Mouse (Mus musculus) forebrain, embryonic 14.5 days (tissue): ENCODE results near the gene Asna1. TPM values are rescaled to one million over a fixed set of nuclear protein-coding genes. Genes with fewer than 3 reads are reported as not detected.

Source experiments
- ATAC-seq: fragments of 200-750 bp; cut with Nextera tagmentation; 2 replicates; pipeline ENCODE4 v1.8.0; 2017; ENCODE audit warnings: mild to moderate bottlenecking, moderate library complexity
- DNase-seq: peaks from one replicate; pipeline ENCODE4 v3.0.0-alpha.2; 2015; ENCODE audit warnings: low spot score
- H3K27ac ChIP-seq: fragments of 300-500 bp; sonication (generic); 2 replicates; pipeline ENCODE4 v1.5.1; 2014; ENCODE audit warnings: low read depth, mild to moderate bottlenecking, control low read depth, low read length, moderate library complexity
- H3K27me3 ChIP-seq: fragments of 300-500 bp; sonication (generic); replicated peaks from 2 replicates; pipeline ENCODE4 v1.6.1; 2014; ENCODE audit warnings: low read length, control low read depth, mixed read lengths; ENCODE audit not compliant: control insufficient read depth, insufficient read depth
- H3K36me3 ChIP-seq: fragments of 300-500 bp; sonication (generic); 2 replicates; pipeline ENCODE4 v1.6.1; 2014; ENCODE audit warnings: low read length, control low read depth; ENCODE audit not compliant: control insufficient read depth, insufficient read depth
- H3K4me1 ChIP-seq: fragments of 300-500 bp; sonication (generic); 2 replicates; pipeline ENCODE4 v1.6.1; 2014; ENCODE audit warnings: antibody characterized with exemption, low read length, control low read depth; ENCODE audit not compliant: control insufficient read depth, insufficient read depth
- H3K4me2 ChIP-seq: fragments of 300-500 bp; sonication (generic); 2 replicates; pipeline ENCODE4 v1.6.1; 2014; ENCODE audit warnings: mild to moderate bottlenecking, control low read depth, low read length
- H3K4me3 ChIP-seq: fragments of 300-500 bp; sonication (generic); 2 replicates; pipeline ENCODE4 v1.5.1; 2014; ENCODE audit warnings: low read depth, low read length, control low read depth
- H3K9ac ChIP-seq: fragments of 300-500 bp; sonication (generic); 2 replicates; pipeline ENCODE4 v1.6.1; 2014; ENCODE audit warnings: mild to moderate bottlenecking, low read length, control low read depth, moderate library complexity
- H3K9me3 ChIP-seq: fragments of 300-500 bp; sonication (generic); replicated peaks from 2 replicates; pipeline ENCODE4 v1.6.1; 2016; ENCODE audit warnings: low read length, control low read depth, mixed read lengths; ENCODE audit not compliant: control insufficient read depth
- WGBS: fragments of 180-500 bp; shearing (Covaris S2); extraction: QIAGEN DNeasy Blood & Tissue Kit; methylation state at CpG from one replicate; pipeline ENCODE4 v1.1.7; 2014; 5-methylcytosine and 5-hydroxymethylcytosine counted together
- polyA plus RNA-seq: library from polyadenylated mRNA; unstranded; fragments of >200 nt; fragmentation: Nextera tagmentation; extraction: Ambion mirVana; gene quantifications from 2 replicates; pipeline ENCODE4 v1.2.1, GENCODE M21; 2014

The Asna1 gene
- polyA plus RNA-seq, 1 experiment from 2014 or later: 178 TPM

GRCm38 (mm10) chr8:84990349-84990748 is 34.7 kb downstream of the Asna1 start, which contains the start of gene Hook2:
Gene Hook2, plus strand, starts transcription at chr8:84990603.
- under 1% methylated on average over 28 of the region's 28 CpGs for WGBS
- H3K27me3 ChIP-seq: 0 out of 2 replicates have a peak, but pooled peaks cover 12% of the 10 kb centered on the region
- H3K4me2 ChIP-seq: peak within 1 kb of the TSS; percentile 96
- H3K9ac ChIP-seq: peak within 1 kb of the TSS; percentile 79
- peak; percentile 92 for ATAC-seq
- no peaks in the 10 kb centered on the region for H3K36me3 ChIP-seq
- H3K27ac ChIP-seq: peak within 1 kb of the TSS; percentile 81
- peak; percentile 99 for DNase-seq
- H3K4me3 ChIP-seq: peak within 1 kb of the TSS; percentile 57
- peaks cover 12% of the 10 kb centered on the region for H3K4me1 ChIP-seq
- no peaks in the 10 kb centered on the region for H3K9me3 ChIP-seq

GRCm38 (mm10) chr8:84989810-84990209 is 35.3 kb downstream of the Asna1 start:
- WGBS: 1% methylated on average over 15 of the region's 15 CpGs

GRCm38 (mm10) chr8:84989311-84989731 is 35.8 kb downstream of the Asna1 start:
- Histone ChIP-seq H3K4me3 (no peak overlapping the region), H3K4me2 (peak overlapping the region; percentile 96), H3K9ac (no peak overlapping the region), H3K36me3 (no peaks in the 10 kb centered on the region), H3K4me1 (peaks cover 20% of the 10 kb centered on the region), H3K27me3 (0 out of 2 replicates have a peak, but pooled peaks cover 12% of the 10 kb centered on the region), H3K9me3 (no peaks in the 10 kb centered on the region), H3K27ac (no peak overlapping the region)
- DNase-seq (no peak), ATAC-seq (no peak)
- 9% methylated on average over 15 of the region's 15 CpGs for WGBS

More at GRCm38 (mm10) chr8:84989810-84990209, 35.3 kb downstream of the Asna1 start:
- peak overlapping the region; percentile 81 for H3K27ac ChIP-seq
- no peaks in the 10 kb centered on the region for H3K9me3 ChIP-seq
- ATAC-seq (peak; percentile 72), DNase-seq (peak; percentile 92)
- 0 out of 2 replicates have a peak, but pooled peaks cover 12% of the 10 kb centered on the region for H3K27me3 ChIP-seq
- H3K4me3 ChIP-seq: peak overlapping the region; percentile 57
- H3K4me2 ChIP-seq: peak overlapping the region; percentile 96
- H3K9ac ChIP-seq: peak overlapping the region; percentile 79
- H3K4me1 ChIP-seq: peaks cover 18% of the 10 kb centered on the region
- no peaks in the 10 kb centered on the region for H3K36me3 ChIP-seq

GRCm38 (mm10) chr8:84987903-84988302 is 37.2 kb downstream of the Asna1 start:
- WGBS: 73% methylated on average over 2 of the region's 2 CpGs
- Histone ChIP-seq H3K9ac (no peak overlapping the region), H3K27ac (no peak overlapping the region), H3K4me1 (peaks cover 20% of the 10 kb centered on the region), H3K4me2 (no peak overlapping the region), H3K4me3 (no peak overlapping the region), H3K36me3 (no peaks in the 10 kb centered on the region), H3K27me3 (0 out of 2 replicates have a peak, but pooled peaks cover 12% of the 10 kb centered on the region), H3K9me3 (no peaks in the 10 kb centered on the region)
- DNase-seq: no peak
- no peak for ATAC-seq

GRCm38 (mm10) chr8:84987388-84987787 is 37.7 kb downstream of the Asna1 start:
- Histone ChIP-seq H3K9ac (no peak overlapping the region), H3K9me3 (no peaks in the 10 kb centered on the region), H3K36me3 (no peaks in the 10 kb centered on the region), H3K27me3 (0 out of 2 replicates have a peak, but pooled peaks cover 12% of the 10 kb centered on the region), H3K4me2 (no peak overlapping the region), H3K4me1 (peaks cover 20% of the 10 kb centered on the region), H3K27ac (no peak overlapping the region), H3K4me3 (no peak overlapping the region)
- ATAC-seq (no peak), DNase-seq (no peak)
- WGBS: 81% methylated on average over 5 of the region's 5 CpGs

DNA sequence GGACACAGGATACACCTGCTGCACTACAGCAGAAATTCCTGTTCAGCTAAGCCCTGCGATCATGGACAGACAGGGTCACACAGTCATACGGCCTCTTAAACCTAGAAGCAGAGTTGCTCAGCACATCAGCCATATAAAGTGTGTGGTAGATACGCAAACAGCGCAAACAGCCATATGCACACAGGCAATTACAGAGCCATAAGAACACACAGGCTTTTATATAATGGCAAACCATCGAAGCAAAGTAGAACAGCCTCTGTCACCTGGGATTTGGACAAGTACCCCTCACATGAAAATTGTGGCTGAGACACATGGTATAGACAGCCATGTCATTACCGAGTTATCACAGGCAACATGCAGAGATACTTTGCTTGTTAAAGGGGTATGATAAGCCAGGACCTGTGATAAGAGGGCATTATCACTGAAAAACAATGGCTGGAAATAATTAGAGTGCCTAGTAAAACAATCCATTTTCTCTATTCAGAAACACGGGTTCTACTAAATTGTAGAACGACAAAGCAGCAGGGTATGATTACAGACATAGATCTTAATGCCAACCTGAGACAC is 38.6 kb downstream of the Asna1 start:
- no peaks in the 10 kb centered on the region for H3K36me3 ChIP-seq
- H3K4me2 ChIP-seq: peak overlapping the region; percentile 98
- H3K27ac ChIP-seq: peak overlapping the region; percentile 4; the same call in 1 of the 2 replicates
- ATAC-seq (no peak), DNase-seq (no peak)
- H3K9me3 ChIP-seq: no peaks in the 10 kb centered on the region
- peak overlapping the region; percentile 67; the same call in 1 of the 2 replicates for H3K9ac ChIP-seq
- peak overlapping the region; percentile 49 for H3K4me3 ChIP-seq
- WGBS: 33% methylated on average over 8 of the region's 8 CpGs
- 0 out of 2 replicates have a peak, but pooled peaks cover 12% of the 10 kb centered on the region for H3K27me3 ChIP-seq
- H3K4me1 ChIP-seq: peaks cover 20% of the 10 kb centered on the region

GRCm38 (mm10) chr8:84985684-84986378 is 39.2 kb downstream of the Asna1 start:
- under 1% methylated on average over 52 of the region's 53 CpGs for WGBS
- ATAC-seq (peak; percentile 21), DNase-seq (peak; percentile 89)
- Histone ChIP-seq H3K4me3 (peak overlapping the region; percentile 49), H3K27ac (peak overlapping the region; percentile 4; the same call in 1 of the 2 replicates), H3K9ac (peak overlapping the region; percentile 67), H3K36me3 (no peaks in the 10 kb centered on the region), H3K27me3 (0 out of 2 replicates have a peak, but pooled peaks cover 12% of the 10 kb centered on the region), H3K9me3 (no peaks in the 10 kb centered on the region), H3K4me2 (peak overlapping the region; percentile 98), H3K4me1 (peaks cover 21% of the 10 kb centered on the region)

DNA sequence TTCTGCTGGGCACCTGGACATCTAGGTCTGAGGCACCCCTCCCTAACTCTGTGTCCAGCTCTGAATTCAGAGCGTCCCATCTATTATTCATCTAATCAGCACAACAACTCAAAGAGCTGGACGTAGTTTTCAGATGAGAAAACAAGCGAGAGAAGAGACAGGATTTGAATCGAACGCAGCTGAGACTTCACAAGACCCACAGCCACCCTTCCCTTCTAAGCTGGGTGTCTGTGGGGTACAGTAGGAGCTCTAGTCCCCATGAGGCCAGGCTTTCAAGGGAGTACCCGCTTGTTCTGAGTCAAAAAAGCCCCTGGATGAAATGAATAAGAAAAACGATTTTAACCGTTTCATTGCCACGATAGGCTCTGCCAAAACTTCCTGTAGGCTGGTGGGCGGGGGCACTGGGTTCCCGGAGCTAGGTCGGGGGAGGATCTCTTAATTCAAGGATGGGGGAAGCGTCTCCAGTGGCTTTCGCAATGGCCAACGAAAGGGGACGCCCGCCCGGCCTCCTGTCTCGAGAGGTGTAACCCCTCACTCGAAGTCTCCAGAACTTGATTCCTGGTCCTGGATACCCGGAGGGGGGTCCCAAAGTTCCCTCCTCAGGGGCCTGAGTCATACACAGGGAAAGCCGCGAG is 39.9 kb downstream of the Asna1 start:
- H3K27ac ChIP-seq: peak overlapping the region; percentile 4; the same call in 1 of the 2 replicates
- peak overlapping the region; percentile 98 for H3K4me2 ChIP-seq
- DNase-seq (no peak), ATAC-seq (no peak)
- WGBS: 2% methylated on average over 23 of the region's 23 CpGs
- 0 out of 2 replicates have a peak, but pooled peaks cover 12% of the 10 kb centered on the region for H3K27me3 ChIP-seq
- H3K4me3 ChIP-seq: peak overlapping the region; percentile 49
- no peaks in the 10 kb centered on the region for H3K9me3 ChIP-seq
- H3K9ac ChIP-seq: peak overlapping the region; percentile 67
- H3K4me1 ChIP-seq: peaks cover 20% of the 10 kb centered on the region
- H3K36me3 ChIP-seq: no peaks in the 10 kb centered on the region
